Mouse (Mus musculus) c-Kit-positive CD71-positive TER-119-negative erythroid progenitor cells, embryonic 14.5 days (primary cell): ENCODE measurements around the gene Palm3.

Experiments
- DNase-seq: peaks from one replicate; pipeline ENCODE4 v3.0.0-alpha.2; 2013; ENCODE audit warnings: low read depth

Palm3 gene

DNA sequence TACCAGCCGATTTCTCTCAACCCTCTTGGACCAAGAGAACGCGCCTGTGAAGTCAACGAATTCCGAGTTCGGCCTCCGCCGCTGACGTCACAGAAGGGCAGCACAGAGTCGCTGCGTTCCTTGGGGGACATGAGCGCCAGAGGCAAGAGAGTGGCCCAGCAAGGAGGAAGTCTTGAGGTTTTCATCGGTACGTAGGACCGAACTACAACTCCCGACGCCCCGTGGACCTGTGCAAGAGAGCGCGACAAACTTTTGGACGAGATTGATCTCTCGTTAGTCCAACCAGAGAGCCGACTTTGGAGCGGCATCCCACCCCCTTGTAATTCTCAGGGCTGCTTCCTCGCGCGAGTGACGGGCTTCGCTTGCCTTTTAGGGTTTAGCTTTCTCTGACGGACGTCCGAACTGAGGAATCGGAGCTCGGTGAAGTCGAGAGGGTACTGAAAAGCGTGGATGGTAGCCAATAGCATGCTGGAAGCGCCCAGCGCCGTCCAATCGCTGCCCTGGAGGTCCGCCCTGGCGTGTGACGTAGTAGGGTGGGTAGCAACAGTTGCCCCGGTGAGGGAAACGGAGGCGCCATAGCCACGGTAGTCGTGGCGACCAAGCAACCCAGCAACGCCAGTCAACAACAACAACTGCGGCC, 45.1 kb downstream of the Palm3 start, which contains the start of gene Rfx1:
Gene Rfx1, plus strand, starts transcription at position 544 of the 640 bp plus-strand sequence.
- DNase-seq, result peak; percentile 99

DNA sequence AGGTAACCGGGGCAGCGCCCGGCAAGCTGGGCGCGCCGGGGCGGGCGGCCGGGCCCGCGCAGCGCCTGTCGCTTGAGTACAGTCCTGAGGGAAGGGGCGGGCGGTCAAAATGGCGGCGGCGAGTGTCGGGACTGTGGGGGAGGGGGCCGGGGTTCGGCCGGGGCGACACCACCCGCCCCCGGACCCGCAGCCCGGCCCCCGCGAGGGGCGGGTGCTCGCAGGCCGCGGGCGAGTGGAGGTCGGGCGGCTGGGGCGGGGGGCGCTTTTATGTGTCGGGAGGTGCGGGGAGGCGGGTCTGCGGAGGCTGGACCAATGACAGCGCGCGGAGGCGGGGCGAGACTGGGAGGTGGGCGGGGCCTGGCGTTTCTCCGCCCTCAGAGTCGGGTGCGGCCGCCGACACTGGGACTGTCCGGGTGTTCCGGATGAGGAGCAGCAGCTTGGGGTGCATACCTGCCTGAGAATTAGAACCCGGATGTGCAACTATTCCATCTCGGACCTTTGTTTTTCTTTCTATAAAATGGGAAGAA, 45.8 kb downstream of the Palm3 start:
- DNase-seq, result peak; percentile 77

DNA sequence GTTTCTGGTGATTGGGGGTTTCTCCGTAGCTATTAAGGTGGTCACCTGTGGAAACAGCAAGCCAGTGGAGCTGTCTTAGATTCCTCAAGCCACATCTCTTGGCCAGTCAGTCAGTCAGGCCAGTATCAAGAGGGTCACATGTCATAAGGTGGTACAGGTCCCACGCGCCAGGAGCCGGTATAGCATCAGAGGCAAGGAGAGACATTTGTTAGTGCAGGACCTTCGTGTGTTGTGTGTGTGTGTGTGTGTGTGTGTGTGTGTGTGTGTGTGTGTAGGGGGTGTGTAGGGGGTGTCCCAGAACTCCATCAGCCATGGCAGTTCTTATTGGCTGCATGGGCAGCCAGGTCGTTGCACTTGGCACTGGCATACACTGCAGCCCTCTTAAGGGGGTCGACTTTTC, 46.6 kb downstream of the Palm3 start:
- DNase-seq, result no peak

DNA sequence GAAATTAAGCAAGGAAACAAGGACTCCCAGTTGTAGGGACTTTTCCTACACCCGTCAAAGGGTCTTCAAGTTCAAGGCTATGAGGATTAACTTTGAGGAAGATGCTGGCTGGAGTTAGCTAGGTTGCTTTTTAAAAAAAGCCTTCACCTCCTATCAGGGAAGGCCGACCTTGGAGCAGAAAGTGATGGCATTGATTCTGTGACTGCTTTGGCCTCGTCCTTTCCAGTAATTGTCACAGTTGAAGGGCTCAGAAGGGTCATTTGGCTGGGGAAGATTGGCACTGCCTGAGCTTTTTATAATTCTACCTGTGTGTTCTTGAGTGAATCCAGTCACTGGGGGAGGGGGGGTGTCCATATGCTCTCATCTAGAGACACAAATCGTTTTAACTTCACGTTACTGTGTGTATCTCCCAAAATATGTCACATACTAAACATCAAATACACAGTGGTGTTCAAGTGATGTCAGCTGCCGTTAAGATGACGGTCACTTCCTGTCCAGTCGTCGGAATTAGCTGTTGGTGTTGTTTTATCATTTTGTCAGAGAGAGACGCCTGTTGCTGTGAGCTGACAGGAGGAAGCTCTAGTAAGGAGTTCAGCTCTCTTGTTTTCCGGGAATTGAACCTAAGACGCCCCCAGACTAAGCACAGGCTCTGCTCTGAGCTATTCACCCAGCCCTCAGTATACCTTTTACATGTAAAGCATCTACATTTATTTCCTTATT, 47.2 kb downstream of the Palm3 start:
- DNase-seq, result no peak

DNA sequence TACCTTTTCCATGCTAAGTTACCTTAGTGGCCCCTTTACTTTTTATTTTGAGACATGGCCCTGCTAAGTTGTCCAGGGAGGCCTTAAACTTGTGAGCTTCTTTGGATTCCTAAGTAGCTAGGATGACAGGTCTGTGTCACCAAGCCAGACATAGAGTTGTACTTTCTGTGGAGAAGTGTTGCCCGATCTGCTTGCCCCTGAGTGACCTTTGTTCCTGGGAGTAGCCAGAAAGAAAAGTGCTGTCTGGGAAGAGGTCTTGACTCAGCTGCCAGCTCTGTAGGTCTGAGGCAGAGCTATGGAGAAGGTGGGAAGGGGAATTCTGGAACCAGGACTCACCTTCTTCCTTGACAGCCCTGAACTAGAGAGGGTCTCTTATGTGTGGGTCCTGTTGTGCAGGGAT, 47.9 kb downstream of the Palm3 start:
- DNase-seq, result no peak

- DNase-seq, result no peak
Observed at GRCm38 (mm10) chr8:84069750-84070149, 48.5 kb downstream of the Palm3 start.

- DNase-seq, result no peak
Observed at GRCm38 (mm10) chr8:84070241-84070640, 49.0 kb downstream of the Palm3 start.

GRCm38 (mm10) chr8:84070667-84071066, 49.4 kb downstream of the Palm3 start:
- no peak for DNase-seq

- no peak for DNase-seq
Observed at GRCm38 (mm10) chr8:84071921-84072320, 50.6 kb downstream of the Palm3 start.

DNA sequence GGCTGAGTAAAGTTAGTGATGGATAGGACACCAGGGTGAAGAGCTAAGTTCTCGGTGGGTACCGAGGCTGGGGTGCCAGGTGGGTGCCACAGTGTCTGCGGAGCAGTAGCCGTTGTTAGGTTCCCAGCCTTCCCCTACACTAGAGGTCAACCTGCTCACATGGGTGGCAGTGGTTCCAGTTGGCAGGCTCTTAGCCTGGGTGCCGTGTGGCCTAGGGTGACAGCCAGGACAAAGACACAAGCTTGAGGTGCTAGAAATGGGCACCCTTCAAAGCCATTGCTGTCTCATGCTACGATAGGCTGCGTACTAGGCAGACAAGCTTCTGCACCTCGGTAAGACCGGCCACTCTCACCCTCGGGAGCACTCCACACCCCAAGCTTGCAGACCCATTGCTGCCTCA, 51.0 kb downstream of the Palm3 start:
- DNase-seq, result no peak

- DNase-seq, result no peak
Observed at GRCm38 (mm10) chr8:84073230-84073976, 52.1 kb downstream of the Palm3 start.

GRCm38 (mm10) chr8:84076412-84076811, 55.1 kb downstream of the Palm3 start:
- DNase-seq, result no peak

DNA sequence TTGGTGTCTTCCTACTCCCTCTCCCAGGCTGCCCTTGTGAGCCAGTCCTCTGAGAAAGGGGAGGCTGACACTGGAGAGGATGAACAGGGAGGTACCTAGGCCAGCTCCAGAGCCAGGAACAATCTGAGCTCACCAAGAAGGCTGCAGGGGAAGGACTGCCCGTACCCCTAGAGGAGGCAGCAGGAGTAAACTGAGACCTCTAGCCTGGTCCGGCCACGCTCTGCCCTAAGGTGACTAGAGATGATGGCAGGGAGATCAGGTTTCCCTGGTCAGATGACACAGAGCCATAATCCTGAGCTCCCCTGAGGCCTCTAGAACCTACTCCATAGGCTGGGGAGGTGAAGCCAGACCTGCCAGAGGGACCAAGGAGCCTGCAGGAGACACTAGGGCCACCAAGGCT, 55.6 kb downstream of the Palm3 start:
- no peak for DNase-seq

GRCm38 (mm10) chr8:84079206-84079605, 57.9 kb downstream of the Palm3 start:
- DNase-seq, result no peak
